21 mouse cellular contexts compared by ENCODE assay signal in the genomic region with DNA sequence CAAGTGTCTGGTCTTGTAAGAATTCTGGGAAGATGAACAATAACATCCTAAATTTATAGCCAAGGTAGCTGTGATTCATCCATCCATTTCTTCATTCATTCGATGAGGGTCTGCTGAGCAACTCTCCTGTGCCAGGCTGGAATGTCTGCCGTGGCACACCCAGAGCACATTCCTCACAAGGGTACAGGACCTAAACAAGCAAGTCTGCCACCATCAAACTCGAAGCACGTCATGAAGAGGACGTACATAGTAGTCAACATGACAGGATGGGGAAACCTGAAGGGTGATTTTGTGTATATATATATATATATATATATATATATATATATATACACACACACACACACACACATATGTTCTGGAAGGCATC.
"Had no signal": no experiment of that assay in that cellular context is flagged by ENCODE, and none has a peak within 500 bp of the region (broad histone marks: within the 10 kb centered on the region; RNA-seq: fewer than 3 reads in every experiment).

No protein-coding gene starts in this region.

- H3K27ac ChIP-seq: heart, embryonic 13.5 days; heart, embryonic 15.5 days; hindbrain, embryonic 13.5 days; hindbrain, embryonic 15.5 days; hindbrain, postnatal 0 days; limb, embryonic 10.5 days; limb, embryonic 12.5 days; liver, embryonic 13.5 days; liver, embryonic 15.5 days had no signal

- ATAC-seq: forebrain, postnatal 0 days; hindbrain, postnatal 0 days; intestine, embryonic 16.5 days had no signal

- H3K36me3 ChIP-seq: heart, embryonic 13.5 days; heart, embryonic 15.5 days; hindbrain, embryonic 13.5 days; hindbrain, embryonic 15.5 days; limb, embryonic 12.5 days; liver, embryonic 13.5 days; liver, embryonic 15.5 days had no signal

- H3K4me1 ChIP-seq: liver, embryonic 15.5 days had no signal

- DNase-seq: forebrain, postnatal 0 days; gastrocnemius, postnatal 14 days; gastrocnemius, postnatal 36 days; heart, postnatal 14 days; heart, postnatal 36 days; kidney, adult 18-20 months; layer of hippocampus, adult 9-11 months; layer of hippocampus, postnatal 36 days; liver; liver, embryonic 13.5 days had no signal

- H3K9ac ChIP-seq: forebrain, postnatal 0 days; heart, embryonic 13.5 days; heart, embryonic 15.5 days; hindbrain, embryonic 13.5 days; hindbrain, embryonic 15.5 days; limb, embryonic 12.5 days; liver, embryonic 13.5 days; liver, embryonic 15.5 days had no signal

- H3K27me3 ChIP-seq: hindbrain, embryonic 13.5 days; hindbrain, embryonic 15.5 days; limb, embryonic 12.5 days; liver, embryonic 13.5 days; liver, embryonic 15.5 days had no signal

- H3K4me3 ChIP-seq: heart, embryonic 13.5 days; heart, embryonic 15.5 days; hindbrain, embryonic 13.5 days; hindbrain, embryonic 15.5 days; limb, embryonic 10.5 days; limb, embryonic 12.5 days; liver, embryonic 13.5 days; liver, embryonic 15.5 days had no signal

- H3K4me2 ChIP-seq: heart, embryonic 11.5 days; heart, embryonic 13.5 days; heart, embryonic 15.5 days; hindbrain, embryonic 13.5 days; hindbrain, embryonic 15.5 days; limb, embryonic 12.5 days; liver, embryonic 11.5 days; liver, embryonic 13.5 days; liver, embryonic 15.5 days had no signal

- H3K9me3 ChIP-seq: heart, embryonic 13.5 days; heart, embryonic 15.5 days; hindbrain, embryonic 13.5 days; hindbrain, embryonic 15.5 days; limb, embryonic 10.5 days; limb, embryonic 12.5 days; liver, embryonic 13.5 days; liver, embryonic 15.5 days had no signal
